Mouse (Mus musculus) intestine, postnatal 0 days (tissue): ENCODE measurements around the gene Sfxn3. TPM values are rescaled to one million over a fixed set of nuclear protein-coding genes. Genes with fewer than 3 reads are reported as not detected.

Experiments used
- ATAC-seq: fragments of 200-750 bp; cut with Nextera tagmentation; 2 replicates; pipeline ENCODE4 v1.8.0; 2017; ENCODE audit warnings: mild to moderate bottlenecking, moderate TSS enrichment, moderate library complexity
- H3K27ac ChIP-seq: fragments of 300-500 bp; sonication (generic); 2 replicates; pipeline ENCODE4 v1.5.1; 2014; ENCODE audit warnings: mild to moderate bottlenecking, low read depth, low read length, moderate library complexity
- H3K27me3 ChIP-seq: fragments of 300-500 bp; sonication (generic); replicated peaks from 2 replicates; pipeline ENCODE4 v1.6.1; 2014; ENCODE audit warnings: low read length, mixed read lengths; ENCODE audit not compliant: control insufficient read depth, insufficient read depth
- H3K36me3 ChIP-seq: fragments of 300-500 bp; sonication (generic); 2 replicates; pipeline ENCODE4 v1.6.1; 2014; ENCODE audit warnings: mild to moderate bottlenecking, moderate library complexity; ENCODE audit not compliant: control insufficient read depth, insufficient read depth
- H3K4me1 ChIP-seq: fragments of 300-500 bp; sonication (generic); replicated peaks from 2 replicates; pipeline ENCODE4 v1.6.1; 2014; ENCODE audit warnings: antibody characterized with exemption, low read length, mixed read lengths; ENCODE audit not compliant: control insufficient read depth, insufficient read depth
- H3K4me2 ChIP-seq: fragments of 300-500 bp; sonication (generic); replicated peaks from 2 replicates; pipeline ENCODE4 v1.6.1; 2014; ENCODE audit warnings: low read depth, mild to moderate bottlenecking, moderate library complexity
- H3K4me3 ChIP-seq: fragments of 300-500 bp; sonication (generic); 2 replicates; pipeline ENCODE4 v1.5.1; 2014; ENCODE audit warnings: low read depth, low read length
- H3K9ac ChIP-seq: fragments of 300-500 bp; sonication (generic); 2 replicates; pipeline ENCODE4 v1.6.1; 2014; ENCODE audit warnings: mild to moderate bottlenecking, low read depth, low read length
- H3K9me3 ChIP-seq: fragments of 300-500 bp; sonication (generic); 2 replicates; pipeline ENCODE4 v1.6.1; 2016; ENCODE audit warnings: mixed run types; ENCODE audit not compliant: control insufficient read depth
- CTCF ChIP-seq: sonication (generic); IDR thresholded peaks from 2 replicates; pipeline ENCODE4 v1.5.1; 2016; ENCODE audit warnings: low read depth, mild to moderate bottlenecking, control low read depth, antibody characterized with exemption, moderate library complexity
- WGBS: fragments of 180-500 bp; shearing (Covaris S2); extraction: QIAGEN DNeasy Blood & Tissue Kit; methylation state at CpG from one replicate; pipeline ENCODE4 v1.1.7; 2014; 5-methylcytosine and 5-hydroxymethylcytosine counted together
- polyA plus RNA-seq: library from polyadenylated mRNA; unstranded; fragments of >200 nt; fragmentation: Nextera tagmentation; extraction: Ambion mirVana; gene quantifications from 2 replicates; pipeline ENCODE4 v1.2.1, GENCODE M21; 2015

The Sfxn3 gene
- polyA plus RNA-seq, 1 experiment from 2014 or later = 17.5 TPM

DNA sequence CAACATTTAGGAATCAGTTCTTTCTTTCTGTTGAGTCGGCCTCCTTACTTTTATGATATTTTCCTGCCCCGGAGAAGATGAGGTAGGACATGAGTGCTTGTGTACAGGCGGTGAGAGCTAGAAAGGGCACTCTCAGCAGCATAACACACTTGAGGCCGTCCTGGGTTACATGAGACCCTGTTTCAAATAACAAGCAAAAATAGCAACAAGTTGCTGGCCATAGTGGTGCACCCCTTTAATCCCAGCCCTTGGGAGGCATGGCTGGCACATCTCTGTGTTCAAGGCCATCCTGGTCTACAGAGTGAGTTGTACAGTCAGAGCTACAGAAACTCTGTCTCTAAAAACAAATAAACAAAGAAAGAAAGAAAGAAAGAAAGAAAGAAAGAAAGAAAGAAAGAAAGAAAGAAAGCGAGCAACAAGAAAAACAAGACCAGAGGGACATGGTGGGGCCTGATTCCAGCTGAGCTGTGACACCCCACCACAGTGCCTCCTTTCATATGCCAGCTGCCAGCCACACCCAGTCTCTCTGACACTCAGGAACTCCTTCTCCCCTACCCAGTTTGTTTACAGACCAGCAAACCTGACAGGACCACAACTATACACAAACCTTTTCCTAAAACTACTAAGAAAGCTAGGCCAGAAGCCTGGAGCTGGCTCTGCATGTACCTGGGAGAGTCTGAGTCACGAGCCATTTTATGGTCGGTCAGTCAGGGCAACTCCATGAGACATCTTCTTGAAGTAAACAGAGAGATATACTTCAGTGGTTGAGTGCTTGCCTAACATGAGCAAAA is 9.8 kb downstream of the Sfxn3 start:
- Histone ChIP-seq H3K4me3 (peak overlapping the region; percentile 59), H3K4me1 (no peaks in the 10 kb centered on the region; the same call in 1 of the 2 replicates), H3K27ac (peak overlapping the region; percentile 95), H3K36me3 (peaks cover 17% of the 10 kb centered on the region), H3K27me3 (no peaks in the 10 kb centered on the region), H3K4me2 (peak overlapping the region; percentile 80), H3K9me3 (no peaks in the 10 kb centered on the region), H3K9ac (no peak overlapping the region; the same call in 1 of the 2 replicates)
- no peak for ATAC-seq
- WGBS = 60% methylated on average over 7 of the region's 7 CpGs
- TF ChIP-seq CTCF = no peak

DNA sequence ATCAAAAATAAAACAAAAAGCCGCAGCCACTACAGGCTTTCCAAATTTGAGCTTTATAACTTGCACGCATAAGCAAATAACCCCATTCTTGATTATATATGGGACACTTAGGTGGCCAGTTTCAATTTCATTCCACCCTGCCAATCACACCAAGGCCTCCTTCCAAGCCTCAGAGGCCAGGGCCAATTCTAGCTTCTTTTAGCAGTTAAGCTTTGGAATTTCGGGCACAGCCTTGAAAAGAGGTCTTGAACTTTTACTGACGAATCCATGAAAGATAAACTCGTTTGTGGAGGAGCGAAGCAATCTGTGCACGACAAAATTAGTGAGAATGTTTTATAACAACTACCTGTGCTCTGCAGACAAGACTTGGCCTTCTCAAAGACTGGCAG is 10.4 kb downstream of the Sfxn3 start:
- TF ChIP-seq CTCF = no peak
- H3K4me1 ChIP-seq = no peaks in the 10 kb centered on the region; the same call in 1 of the 2 replicates
- H3K36me3 ChIP-seq = peaks cover 16% of the 10 kb centered on the region
- H3K4me3 ChIP-seq = peak overlapping the region; percentile 59
- peak overlapping the region; percentile 95 for H3K27ac ChIP-seq
- WGBS = 28% methylated on average over 7 of the region's 7 CpGs
- H3K9ac ChIP-seq = peak overlapping the region; percentile 51; the same call in 1 of the 2 replicates
- H3K9me3 ChIP-seq = no peaks in the 10 kb centered on the region
- H3K27me3 ChIP-seq = no peaks in the 10 kb centered on the region
- ATAC-seq = no peak
- peak overlapping the region; percentile 80 for H3K4me2 ChIP-seq

DNA sequence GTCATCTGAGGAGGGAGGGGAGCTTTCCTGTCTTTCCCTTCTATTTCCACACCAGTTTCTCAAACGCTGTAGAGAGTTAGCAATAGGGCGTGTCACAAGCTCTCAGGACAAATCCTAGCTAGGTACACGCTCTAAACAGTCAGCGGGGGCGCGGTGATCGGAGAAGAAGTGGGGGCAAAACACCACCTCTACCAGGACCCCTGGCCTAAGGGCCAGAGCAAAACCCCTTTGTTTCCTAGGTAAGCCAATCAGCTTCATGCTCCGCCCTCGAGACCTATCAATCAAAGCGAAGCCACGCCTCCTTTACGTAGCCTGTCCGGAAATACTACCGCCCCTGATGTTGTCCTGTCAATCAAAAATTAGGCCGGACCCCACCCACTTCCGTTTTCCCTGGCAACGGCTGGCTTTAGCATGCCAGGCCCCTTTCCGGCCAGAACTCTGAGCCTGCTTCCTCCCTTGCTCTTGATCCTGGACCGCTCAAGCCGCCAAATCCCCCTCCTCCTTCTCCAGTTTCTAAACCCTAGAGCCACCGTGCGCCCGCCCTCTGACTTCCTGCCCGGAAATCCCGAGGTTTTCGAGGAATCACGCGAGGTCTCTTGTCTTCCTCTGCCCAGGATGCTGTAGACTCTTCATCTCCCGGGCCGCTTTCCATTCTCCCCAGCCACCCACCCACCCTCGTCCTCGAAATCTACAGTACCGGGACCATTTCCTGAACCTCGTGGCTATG is 11.0 kb downstream of the Sfxn3 start:
- peak; percentile 87 for ATAC-seq
- under 1% methylated on average over 34 of the region's 34 CpGs for WGBS
- no peak for TF ChIP-seq CTCF
- H3K27me3 ChIP-seq = no peaks in the 10 kb centered on the region
- no peaks in the 10 kb centered on the region for H3K9me3 ChIP-seq
- H3K4me1 ChIP-seq = no peaks in the 10 kb centered on the region; the same call in 1 of the 2 replicates
- peak overlapping the region; percentile 51 for H3K9ac ChIP-seq
- H3K27ac ChIP-seq = peak overlapping the region; percentile 95
- peak overlapping the region; percentile 59 for H3K4me3 ChIP-seq
- peaks cover 10% of the 10 kb centered on the region; the same call in 1 of the 2 replicates for H3K36me3 ChIP-seq
- H3K4me2 ChIP-seq = peak overlapping the region; percentile 80

DNA sequence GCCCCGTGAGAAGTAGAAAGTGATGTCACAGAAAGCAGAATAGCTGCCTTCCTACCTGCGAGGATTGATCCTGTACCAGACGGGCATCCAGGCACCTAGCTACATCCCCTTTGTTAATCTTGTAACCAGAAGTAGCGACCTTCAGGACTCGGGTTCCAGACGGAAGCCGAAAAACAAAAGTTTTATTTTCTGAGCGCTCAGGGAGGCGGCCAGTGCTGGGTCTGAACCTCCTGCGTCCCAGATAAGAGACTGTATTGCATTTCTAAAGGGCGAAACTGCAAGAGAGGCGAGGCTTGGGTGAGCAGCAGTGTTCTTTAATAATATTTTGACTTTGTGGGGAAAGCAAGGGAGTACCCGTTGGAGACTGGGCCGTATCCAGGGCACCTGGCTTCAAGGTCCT is 11.5 kb downstream of the Sfxn3 start:
- H3K4me1 ChIP-seq = no peaks in the 10 kb centered on the region; the same call in 1 of the 2 replicates
- peak overlapping the region; percentile 95 for H3K27ac ChIP-seq
- H3K4me3 ChIP-seq = peak overlapping the region; percentile 59
- peaks cover 10% of the 10 kb centered on the region; the same call in 1 of the 2 replicates for H3K36me3 ChIP-seq
- H3K9ac ChIP-seq = peak overlapping the region; percentile 51
- TF ChIP-seq CTCF = no peak
- ATAC-seq = no peak; the same call in 1 of the 2 replicates
- no peaks in the 10 kb centered on the region for H3K9me3 ChIP-seq
- H3K27me3 ChIP-seq = peaks cover 3% of the 10 kb centered on the region; the same call in 1 of the 2 replicates
- under 1% methylated on average over 14 of the region's 14 CpGs for WGBS
- H3K4me2 ChIP-seq = peak overlapping the region; percentile 80

DNA sequence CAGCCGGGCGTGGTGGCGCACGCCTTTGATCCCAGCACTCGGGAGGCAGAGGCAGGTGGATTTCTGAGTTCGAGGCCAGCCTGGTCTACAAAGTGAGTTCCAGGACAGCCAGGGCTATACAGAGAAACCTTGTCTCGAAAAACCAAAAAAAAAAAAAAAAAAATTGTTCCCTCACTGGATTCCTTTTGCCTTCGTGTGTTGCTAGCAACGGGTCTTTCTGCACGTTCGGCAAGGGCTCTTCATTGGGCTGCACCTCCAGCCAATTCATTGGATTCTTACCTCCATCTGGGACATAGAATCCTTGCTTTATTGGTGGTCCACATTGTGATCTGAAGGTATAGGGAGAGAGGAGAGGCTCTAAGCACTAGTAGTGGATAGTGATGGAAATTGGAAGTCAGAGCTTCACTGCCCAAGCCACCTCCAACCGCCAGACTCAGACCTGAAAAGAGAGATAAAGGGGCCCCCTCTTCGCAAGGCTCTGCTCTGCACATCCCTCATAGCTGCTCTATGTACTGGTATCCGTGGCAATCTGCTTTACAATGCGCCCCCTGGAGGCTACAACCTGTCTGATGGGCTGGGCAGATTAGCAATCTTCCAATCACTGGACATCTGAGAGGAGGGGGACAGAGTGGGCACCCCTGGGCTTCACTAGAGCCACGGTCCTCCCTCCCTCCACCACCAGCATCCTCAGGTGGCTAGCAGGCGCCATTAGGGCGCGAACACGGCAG is 16.4 kb downstream of the Sfxn3 start:
- Histone ChIP-seq H3K9me3 (no peaks in the 10 kb centered on the region), H3K27ac (no peak overlapping the region), H3K4me3 (no peak overlapping the region), H3K27me3 (peaks cover 41% of the 10 kb centered on the region), H3K4me1 (no peaks in the 10 kb centered on the region), H3K36me3 (no peaks in the 10 kb centered on the region), H3K9ac (no peak overlapping the region), H3K4me2 (no peak overlapping the region)
- peak; percentile 74 for TF ChIP-seq CTCF
- no peak for ATAC-seq
- 42% methylated on average over 19 of the region's 20 CpGs for WGBS

DNA sequence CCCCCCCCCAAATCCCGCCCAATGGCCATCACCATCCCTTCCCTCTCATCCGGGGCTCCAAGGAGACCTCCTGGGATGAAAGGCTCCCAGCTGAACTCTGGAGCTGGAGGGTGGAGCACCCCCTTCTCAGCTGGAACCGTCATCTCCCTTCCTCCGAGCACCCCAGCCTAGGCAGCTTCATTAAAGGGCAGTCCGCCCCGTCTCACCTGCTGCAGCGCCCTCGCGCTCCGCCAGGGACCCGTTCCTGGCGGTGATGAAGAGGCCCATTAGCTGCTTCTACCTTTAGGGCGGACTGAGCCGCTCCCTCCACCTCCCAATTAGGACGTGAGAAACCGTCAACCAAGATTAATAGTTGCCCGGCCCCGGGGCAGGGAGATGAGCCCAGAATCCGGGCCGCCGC is 17.9 kb downstream of the Sfxn3 start:
- H3K4me3 ChIP-seq = no peak overlapping the region
- H3K27me3 ChIP-seq = peaks cover 44% of the 10 kb centered on the region
- no peak for TF ChIP-seq CTCF
- H3K9ac ChIP-seq = no peak overlapping the region
- no peaks in the 10 kb centered on the region for H3K36me3 ChIP-seq
- no peaks in the 10 kb centered on the region for H3K9me3 ChIP-seq
- no peak overlapping the region for H3K27ac ChIP-seq
- no peak for ATAC-seq
- no peak overlapping the region for H3K4me2 ChIP-seq
- no peaks in the 10 kb centered on the region for H3K4me1 ChIP-seq
- 6% methylated on average over 21 of the region's 21 CpGs for WGBS
